Mouse (Mus musculus): ENCODE results near the gene Praf2.
"Not testable (repeated sequence)": the region's sequence is repeated elsewhere in the genome, so short reads cannot be mapped to it uniquely, and the experiment has no call there.

The Praf2 gene

DNA sequence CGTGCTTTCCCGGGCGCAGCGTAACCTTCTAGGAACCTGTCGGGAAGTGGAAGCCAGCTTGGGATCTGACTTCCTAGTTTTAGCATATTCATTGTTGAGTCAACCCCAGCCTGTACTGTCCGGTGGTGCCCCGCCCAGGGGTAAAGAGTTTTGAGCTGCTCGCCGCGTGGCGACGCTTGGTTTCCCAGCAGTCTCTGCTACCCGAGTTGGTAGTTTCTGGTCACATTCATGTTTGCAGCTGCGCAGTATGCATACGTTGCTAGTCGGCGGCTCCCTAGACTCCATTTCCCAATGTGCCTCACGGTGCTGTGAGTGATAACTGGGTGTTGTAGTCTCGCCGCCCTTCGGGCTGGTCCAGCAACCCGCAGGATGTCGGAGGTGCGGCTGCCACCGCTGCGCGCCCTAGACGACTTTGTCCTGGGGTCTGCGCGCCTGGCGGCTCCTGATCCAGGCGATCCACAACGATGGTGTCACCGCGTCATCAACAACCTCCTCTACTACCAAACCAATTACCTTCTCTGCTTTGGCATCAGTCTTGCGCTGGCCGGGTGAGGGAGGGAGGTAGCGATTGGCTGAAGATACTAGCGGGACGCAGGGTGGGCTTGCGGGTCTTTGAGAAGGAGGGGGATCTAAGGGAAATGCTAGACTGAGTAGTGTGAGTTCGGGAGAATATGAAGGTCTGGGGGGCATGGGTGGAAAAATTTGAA is at the start of gene Praf2:
Praf2 (plus strand) TSS at position 225 of the 707 bp plus-strand sequence.
- DNase-seq, result peak; percentile 99

DNA sequence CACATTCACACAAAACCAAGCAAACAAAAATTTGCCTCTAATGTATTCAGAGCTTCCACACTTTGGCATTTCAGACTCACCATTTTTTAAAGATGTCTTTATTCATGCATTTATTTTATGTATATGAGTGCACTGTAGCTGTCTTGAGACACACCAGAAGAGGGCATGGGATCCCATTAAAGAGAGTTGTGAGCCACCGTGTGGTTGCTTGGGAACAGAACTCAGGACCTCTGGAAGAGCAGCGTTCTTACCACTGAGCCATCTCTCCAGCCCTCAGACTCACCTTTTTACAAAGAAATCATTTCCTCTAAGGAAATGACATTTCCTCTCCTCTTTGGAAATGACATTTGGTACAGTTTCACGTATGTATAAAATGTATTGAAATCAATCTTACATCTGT is 49.3 kb upstream of the Praf2 start:
- DNase-seq, result no peak

DNA sequence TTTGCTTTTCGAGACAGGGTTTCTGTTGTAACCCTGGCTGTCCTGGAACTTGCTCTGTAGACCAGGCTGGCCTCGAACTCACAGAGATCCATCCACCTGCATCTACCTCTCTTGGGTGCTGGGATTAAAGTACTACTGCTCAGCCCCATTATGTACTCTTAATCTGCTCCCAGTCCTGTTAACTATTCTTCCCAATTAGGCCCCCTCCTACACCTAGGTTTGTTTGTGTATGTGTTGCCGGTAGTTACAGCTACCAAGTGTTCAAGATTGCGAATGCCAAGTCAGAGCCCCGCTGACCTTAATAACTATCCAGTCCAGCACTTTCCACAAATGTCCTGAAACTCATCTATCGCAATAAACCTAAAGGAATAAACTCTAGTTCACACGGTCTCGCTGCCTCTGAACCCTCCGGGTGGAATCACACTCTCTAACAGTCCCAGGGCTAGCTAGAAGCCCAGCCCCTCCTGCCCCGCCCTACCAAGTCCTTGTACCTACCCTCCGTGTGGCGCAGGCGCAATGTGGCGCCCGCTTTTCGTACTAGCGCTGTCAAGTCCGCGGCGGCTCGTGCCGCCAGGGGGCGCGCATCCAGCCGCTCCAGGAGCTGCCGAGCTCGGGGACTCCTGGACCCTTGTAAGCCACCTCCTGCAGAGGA is 48.7 kb upstream of the Praf2 start:
- DNase-seq, result peak; percentile 99

DNA sequence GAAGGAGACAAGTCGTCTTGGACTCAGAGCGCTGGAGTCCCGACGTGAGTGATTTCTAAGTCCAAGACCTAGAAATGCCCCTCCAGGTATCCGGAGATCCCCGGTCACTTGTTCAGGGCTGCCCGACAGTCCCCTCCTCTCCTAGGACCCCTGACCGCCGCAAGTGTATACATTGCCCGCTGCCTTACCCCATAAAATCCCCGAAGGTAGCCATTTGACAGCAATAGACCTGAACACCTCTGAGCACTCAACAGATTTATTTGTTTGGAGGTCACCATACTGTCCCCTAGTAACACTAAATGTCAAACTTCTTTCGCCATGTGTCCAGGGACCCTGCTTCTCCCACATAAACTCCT is 48.2 kb upstream of the Praf2 start:
- no peak for DNase-seq

DNA sequence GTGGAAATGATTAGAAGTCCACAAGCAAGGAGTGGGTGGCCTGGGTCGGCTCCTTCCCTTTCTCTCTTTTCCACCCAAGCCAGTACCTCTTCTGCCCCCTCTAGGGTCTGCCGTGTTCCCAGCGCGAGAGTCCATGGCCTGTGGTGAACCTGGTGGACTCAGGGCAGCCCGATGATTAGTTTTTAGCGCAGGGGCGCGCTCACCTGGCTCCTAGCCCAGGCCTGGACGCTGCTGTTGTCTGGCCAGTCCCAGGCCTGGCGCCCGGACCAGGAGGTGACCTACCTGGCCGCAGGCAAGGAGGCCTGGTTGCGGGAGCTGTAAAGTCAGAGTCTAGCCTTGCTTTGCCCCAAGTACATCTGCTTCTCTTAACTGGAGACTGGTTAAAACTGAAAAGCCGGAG is 47.4 kb upstream of the Praf2 start, which contains the start of gene Magix:
Magix (minus strand) TSS at position 388 of the 400 bp plus-strand sequence.
- peak; percentile 96 for DNase-seq

DNA sequence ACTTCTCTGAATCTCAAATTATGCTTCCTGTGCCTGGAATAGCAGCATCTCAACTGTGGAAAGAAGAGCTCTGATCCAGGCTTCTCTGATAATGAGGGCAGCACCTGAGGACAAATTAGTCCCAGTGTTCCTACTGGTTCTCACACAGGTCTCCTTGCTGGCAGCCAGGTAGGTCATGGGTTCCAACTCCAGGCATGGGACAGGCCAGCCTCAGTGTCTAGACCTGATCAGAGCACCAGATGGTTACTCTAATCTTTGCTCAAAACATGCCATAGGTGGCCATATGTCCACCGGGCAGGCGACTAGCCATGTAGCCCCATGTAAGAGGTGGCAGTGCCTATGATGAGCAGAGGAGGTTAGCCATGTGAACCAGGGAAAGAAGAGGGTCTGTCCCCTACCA is 39.9 kb upstream of the Praf2 start:
- peak; percentile 61 for DNase-seq

DNA sequence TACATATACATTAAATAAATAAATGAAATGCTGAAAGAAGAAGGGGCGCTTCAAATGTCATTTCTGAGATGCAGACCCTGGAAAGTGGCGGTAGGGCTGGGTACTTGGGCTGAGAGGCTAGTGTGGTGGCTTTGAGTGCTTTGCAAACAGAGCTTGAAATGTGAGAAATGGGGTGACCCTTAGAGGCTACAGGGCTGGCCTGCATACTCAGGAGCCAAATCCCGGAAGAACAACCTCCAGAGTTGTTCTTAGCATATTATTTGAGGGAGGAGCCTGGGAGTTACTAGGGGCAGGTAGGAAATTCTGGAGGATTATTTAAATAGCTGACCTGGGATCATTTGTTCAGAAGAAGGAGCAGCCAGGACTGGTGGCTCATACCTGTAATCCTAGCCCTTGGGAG is 37.8 kb upstream of the Praf2 start:
- peak; percentile 31 for DNase-seq

DNA sequence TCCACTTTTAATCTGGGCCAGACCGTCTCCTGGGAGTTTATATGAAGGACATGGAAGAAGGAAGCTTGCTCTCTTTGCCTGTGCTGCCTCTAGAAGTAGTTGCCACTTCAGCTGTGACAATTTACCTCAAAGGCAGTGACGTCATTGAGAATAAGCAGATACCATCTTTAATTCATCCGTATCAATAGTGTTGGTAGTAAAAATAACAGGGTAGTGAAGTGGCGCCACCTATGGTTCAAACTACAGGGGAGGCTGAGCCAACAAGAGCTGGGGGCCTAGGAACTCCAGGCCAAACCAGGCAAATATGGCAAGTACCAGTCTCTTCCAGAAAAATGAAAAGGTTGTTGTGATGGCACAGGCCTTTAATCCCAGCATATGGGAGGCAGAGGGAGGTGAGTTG is 35.4 kb upstream of the Praf2 start:
- peak; percentile 79 for DNase-seq

DNA sequence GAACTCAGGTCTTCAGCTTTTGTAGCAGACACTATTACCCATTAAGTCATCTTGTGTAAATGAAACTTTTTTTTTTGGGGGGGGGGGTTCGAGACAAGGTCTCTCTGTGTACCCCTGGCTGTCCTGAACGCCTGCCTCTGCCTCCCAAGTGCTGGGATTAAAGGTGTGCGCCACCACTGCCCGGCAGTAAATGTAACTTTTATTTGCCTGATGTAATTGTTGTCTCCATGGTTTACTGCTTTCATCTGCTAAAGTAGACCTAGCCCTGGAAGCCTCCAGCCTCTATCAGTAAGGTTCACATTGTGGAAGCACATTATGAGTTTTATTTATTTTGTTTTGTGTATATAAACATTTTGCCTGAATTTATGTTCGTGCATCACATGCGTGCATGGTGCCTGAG is 31.7 kb upstream of the Praf2 start:
- no peak for DNase-seq

DNA sequence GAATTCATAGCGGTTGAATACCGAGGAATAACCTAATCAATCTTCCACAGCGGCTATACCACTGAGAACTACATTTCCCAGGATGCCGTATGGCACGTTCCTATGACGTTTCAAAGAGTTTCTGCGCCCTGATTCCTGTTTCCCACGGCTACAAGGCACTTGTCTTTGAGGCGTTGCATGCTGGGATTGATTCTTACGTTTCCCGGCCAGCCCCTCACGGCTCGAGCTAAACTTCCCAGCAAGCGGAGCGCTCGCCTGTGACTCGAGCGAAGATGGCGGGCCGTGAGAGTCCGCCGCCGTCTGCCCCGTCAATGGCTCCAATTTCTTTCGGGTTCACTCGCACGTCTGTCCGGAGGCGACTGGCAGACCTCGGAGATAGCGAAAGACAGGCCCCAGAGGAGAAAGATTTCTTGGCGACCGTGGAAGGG is 31.3 kb upstream of the Praf2 start, which contains the start of gene Gpkow:
Gpkow (plus strand) TSS at position 178 of the 428 bp plus-strand sequence.
- DNase-seq, result peak; percentile 99

DNA sequence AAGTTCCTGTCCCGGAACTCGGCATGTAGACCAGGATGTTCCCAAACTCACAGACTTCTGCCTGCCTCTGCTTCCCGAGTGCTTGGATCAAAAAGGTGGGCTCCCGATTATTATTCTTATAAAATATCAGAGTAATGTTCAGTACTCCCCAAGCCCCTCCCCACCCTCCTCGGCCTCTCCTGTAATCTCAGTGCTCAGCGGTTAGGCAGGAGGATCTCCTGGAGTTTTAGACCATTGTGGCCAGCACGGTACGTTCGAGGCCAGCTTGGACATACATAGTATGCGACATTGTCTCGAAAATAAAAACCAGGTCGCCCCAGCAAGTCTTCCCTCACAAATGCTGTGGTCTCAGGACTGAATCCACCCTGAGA is 14.5 kb upstream of the Praf2 start:
- peak; percentile 83 for DNase-seq

DNA sequence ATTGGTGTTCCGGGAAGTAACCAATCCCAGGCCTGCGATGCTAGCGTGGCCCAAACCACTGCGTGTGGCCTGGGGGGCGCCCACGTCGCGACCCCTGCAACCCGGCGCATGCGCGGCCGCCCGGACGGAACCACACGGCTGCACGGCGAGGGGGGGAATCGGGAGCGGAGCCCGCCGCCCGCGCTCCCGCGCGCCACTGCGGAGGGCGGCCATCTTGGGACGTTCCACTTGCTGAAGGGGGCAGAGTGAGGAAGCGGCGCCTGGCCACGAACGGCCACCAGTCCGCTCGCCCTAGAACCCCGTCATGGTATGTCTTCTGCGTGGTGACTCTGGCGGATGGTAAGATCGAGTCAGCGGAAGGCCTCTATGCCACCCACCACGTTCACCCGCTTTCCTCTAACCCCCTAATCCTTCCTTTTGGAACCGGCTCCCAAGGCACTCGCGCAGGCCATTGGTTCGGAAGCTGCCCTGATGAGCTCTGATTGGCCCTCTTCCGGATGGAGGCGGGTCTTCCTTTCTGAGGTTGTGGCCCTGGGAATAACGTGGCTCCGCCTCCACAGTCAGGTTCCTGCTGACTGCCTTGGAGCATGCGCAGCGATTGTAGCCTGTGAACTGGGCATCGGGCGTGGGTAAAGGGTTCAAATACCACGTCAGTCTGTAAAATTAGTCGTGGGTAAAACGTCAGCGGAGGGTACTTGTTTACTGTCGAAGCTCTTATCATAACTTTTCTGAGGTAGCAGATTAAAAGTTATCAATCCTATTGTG is 13.9 kb upstream of the Praf2 start, which contains the start of gene Wdr45:
Wdr45 (plus strand) TSS at position 199 of the 765 bp plus-strand sequence.
- DNase-seq, result peak; percentile 100

DNA sequence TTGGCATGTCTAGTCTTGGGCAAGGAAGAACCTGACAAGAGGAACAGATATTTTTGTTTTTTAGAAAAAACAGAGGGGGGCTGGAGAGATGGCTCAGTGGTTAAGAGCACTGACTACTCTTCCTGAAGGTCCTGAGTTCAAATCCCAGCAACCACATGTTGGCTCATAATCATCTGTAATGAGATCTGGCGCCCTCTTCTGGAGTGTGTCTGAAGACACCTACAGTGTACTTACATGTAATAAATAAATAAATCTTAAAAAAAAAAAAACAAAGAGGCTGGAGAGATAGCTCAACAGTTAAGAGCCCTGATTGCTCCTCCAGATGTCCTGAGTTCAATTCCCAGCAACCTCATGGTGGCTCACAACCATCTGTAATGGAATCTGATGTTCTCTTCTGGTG is 12.2 kb upstream of the Praf2 start:
- DNase-seq, result not testable (repeated sequence)

DNA sequence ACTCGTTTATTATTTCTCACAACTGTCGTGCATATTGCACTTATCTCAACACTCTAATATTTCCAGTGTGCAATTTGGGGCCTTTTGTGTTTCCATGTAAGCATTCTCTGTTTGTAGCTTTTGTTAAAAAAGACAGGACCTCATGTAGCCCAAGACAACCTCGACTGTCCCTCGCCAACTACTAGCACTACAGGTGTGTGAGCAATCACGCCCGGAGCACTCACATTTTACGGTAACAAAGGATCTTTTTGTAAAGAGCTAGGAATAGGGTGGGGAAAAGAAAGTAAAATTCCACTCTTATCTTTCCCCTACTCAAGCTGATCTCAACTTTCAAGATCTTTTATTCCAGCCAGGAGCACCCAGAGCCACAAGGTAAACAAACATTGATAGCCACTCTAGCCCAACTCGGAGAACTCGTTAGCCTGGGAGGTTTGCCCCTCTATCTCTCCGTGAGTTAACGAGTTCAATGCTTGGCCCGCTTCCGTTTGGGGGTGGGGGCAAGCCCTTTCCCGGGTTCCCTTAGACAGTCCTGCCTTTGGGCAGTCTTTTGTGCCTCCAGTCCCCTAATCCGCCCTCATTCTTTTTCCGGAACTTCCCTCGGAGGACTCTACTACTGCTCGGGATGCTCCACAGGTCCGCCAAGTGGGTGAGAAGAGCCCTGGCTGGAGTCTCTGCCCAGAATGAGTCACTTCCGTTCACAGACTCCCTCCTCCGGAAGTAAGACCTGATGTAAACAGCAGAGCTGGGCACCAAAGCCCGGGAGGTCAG is 6.5 kb upstream of the Praf2 start, which contains the start of gene Gm45208:
Gm45208 (plus strand) TSS at position 732 of the 768 bp plus-strand sequence.
- DNase-seq, result peak; percentile 98

DNA sequence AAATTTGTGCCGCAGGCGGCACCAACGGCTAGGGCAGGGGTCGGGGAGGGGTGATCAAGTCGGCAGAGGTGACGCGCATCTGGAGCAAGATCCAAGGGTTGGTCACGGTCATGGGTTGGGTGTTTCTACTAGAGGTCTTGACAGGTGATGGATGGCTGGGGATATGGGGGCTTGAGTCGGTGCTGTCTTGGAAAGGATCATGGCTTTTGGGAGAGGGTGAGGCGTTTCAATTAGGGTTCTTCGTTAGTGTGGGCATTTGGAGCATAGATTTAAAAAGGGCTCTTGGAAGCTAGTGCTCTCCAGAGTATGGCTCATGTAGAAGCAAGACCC is 6.0 kb upstream of the Praf2 start:
- DNase-seq, result no peak

DNA sequence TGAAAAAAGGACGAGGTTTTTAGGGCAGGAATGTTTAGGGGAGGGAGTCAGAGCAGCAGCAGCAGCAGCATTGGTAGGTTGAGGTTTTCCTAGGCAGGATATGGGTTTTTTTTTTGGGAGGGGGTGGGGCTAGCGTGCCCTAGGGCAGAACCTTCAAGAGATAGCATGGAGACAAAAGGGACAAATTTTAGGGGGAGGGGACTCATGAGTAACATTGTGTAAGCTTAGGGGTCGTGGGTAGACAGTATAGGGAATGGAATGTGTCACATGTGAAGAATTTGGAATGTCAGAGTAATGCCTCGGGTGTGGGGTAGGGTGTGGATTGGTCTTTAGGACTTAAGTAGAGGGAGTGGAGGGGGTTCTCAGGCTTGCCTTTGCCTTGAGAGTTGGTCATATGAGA is 5.5 kb upstream of the Praf2 start:
- no peak for DNase-seq

DNA sequence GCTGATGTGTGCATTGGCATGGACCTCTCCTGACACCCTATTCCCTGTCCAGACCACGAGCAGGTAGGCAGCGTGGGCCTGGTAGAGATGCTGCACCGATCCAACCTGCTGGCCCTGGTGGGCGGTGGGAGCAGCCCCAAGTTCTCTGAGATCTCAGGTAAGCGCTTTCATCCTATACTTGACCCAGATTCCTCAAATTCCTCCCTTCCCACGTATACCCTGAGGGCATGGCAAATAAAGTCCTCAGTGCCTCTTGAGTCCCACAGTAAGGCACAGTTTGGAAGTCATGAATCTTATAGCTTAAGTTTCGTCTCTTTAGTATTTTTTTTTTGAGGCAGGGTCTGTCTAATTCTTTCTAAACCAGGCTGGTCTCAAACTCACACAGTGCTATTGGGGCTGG is 4.1 kb upstream of the Praf2 start:
- DNase-seq, result no peak

DNA sequence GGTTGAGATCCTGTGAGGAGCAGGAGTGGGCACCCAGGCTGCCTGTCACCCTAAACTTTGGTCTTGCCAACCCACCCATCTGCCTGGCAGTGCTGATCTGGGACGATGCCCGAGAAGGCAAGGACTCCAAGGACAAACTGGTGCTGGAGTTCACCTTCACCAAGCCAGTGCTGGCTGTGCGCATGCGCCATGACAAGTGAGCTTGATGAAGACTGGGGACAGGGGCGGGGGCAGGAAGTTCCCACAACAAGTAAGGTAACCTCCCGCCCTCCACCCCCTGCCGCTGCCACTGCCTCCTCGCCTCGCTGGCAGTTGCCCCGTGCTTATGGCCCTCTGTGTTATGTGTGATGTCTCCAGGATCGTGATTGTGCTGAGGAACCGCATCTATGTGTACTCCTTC is 2.4 kb upstream of the Praf2 start:
- no peak for DNase-seq

DNA sequence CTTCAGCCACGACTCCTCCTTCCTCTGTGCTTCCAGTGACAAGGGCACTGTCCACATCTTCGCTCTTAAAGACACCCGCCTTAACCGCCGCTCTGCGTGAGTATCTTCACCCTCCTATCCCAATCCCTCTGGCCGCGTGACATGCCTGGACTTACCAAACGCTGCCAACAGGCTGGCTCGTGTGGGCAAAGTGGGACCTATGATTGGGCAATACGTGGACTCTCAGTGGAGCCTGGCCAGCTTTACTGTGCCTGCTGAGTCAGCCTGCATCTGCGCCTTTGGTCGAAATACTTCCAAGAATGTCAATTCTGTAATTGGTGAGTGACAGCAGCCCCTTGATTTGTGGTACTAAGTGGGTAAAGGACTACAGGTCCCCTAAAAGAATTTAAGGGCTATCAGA is 1.1 kb upstream of the Praf2 start:
- no peak for DNase-seq

DNA sequence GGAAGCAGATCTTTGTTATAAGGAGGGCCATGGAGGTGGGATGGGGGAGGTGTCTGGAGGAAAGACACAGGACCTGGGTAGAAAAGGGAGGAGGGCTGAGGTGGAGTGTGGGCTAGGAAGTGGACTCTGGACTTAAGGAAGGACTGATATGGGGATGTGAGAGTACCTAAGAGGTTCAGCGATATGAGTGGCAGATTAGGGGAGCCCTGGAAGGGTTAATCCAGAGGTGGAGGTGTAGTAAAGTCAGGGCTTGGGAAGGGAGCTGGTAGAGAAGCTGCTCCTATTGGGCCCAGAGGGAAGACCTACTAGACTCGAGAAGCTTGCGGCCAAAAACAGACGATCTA is 655 bp downstream of the Praf2 start:
- DNase-seq, result peak; percentile 89

DNA sequence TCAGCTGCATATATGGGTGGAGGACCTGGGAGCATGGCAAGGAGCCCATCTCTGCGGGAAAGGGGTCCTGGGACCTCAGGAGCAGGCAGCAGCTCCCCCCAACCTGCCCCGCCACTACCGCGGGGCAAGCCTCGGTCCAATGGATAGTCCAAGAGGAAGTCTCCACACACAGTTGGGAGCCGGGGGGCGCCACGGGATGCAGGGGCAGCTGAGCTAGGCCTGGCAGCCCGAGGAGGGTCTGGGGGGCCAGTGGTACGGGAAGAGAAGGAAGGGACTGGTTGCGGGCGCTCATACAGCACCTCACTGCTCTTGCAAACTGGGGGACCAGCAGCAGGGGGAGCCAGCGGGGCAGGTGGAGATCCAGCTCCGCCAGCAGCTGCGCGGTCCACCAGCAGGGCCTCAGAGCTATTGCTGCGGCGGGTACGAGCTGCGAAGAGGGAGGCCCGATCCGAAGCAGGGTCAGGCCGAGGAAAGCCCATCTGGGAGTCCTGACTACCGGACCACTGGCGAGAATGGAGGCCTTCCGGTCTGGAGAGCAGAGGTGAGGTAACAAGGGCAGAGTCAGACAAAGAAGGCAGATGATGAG is 5.4 kb downstream of the Praf2 start:
- DNase-seq, result peak; percentile 93

DNA sequence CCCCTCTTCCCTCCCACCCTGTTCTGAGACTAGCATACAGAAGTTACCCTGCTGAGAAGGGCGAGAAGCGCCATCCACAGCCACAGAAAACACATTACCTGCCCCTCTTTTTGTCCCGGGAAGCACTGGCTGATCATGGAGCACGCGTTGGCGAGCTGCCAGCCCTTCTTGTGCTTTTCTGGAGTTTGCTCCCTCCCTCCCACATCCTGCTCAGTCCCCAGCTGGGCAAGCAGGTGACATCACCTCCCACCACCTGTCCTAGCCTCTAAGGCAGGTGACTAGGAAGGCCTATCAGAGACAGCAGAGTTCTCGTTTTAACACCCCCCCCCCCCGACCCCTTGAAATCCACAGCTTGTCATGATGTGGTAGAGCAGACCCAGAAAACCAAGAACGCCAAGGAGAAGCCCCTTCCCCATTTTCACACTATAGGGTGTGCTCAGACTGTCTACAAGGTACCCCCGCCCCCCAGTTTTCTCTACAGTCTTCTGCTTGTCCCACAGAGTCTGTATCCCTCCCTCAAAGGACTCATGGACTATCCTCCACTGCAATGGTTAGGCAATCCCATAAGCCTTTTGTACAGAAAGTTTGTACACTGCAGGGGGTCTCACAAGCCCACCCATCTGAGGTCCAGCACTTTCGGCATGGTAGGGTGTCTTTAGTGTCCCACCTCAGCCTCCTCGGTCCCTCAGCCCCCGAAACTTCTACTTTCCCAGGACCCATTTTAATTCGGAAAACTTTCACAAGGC is 11.3 kb downstream of the Praf2 start:
- no peak for DNase-seq
